Mouse (Mus musculus) G1E-ER4 (cell line): Measurements from ENCODE around the gene Tfip11. TPM values are rescaled to one million over a fixed set of nuclear protein-coding genes. Genes with fewer than 3 reads are reported as not detected.

Experiments used
- GATA1 ChIP-seq: IDR thresholded peaks from one replicate; pipeline ENCODE4 v1.8.0; 2012; ENCODE audit warnings: low read length, inconsistent platforms
- polyA plus RNA-seq: library from polyadenylated mRNA; stranded (reverse); fragments of >175 nt; gene quantifications from 2 replicates; pipeline ENCODE4 v1.2.3, GENCODE M21; 2012

Tfip11 gene
- 67.1 and 67.3 TPM in 2 replicates for polyA plus RNA-seq

DNA sequence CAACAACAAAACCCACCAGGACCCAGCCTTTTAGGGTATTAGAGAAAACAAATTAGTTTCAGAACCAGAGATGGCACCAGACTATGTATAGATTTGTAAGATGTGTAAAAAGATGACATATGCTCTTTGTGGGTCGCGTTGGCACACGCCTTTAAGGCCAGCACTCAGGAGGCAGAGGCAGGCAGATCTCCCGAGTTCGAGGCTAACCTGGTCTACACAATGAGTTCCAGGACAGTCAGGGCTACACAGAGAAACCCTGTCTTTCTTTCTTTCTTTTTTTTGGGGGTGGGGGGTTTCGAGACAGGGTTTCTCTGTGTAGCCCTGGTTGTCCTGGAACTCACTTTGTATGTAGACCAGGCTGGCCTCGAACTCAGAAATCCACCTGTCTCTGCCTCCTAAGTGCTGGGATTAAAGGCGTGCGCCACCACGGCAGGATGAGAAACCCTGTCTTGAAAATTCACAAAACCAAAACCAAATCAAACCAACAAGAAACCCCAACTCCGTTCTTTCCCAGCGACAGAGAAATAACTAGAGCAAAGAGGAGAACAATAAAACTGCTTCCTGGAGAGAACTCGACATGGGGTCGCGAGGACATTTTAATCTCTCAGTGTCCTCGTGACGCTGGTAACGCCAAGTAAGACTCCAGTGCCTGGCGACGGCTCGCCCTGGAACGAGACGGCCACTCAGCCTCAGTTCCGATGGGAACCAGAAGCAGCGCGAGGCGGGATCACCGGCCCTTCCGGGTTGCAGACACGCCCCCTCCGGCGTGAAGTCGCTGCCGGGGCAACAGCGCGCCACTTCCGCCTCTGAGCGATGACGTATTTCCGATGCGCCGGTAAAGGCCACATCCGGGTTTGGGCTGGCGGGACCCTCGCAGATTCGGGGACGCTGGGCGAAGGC, at the start of gene Tfip11:
Gene Tfip11 (plus strand): TSS at position 813 of the 900 bp plus-strand sequence.
- TF ChIP-seq GATA1: no peak

DNA sequence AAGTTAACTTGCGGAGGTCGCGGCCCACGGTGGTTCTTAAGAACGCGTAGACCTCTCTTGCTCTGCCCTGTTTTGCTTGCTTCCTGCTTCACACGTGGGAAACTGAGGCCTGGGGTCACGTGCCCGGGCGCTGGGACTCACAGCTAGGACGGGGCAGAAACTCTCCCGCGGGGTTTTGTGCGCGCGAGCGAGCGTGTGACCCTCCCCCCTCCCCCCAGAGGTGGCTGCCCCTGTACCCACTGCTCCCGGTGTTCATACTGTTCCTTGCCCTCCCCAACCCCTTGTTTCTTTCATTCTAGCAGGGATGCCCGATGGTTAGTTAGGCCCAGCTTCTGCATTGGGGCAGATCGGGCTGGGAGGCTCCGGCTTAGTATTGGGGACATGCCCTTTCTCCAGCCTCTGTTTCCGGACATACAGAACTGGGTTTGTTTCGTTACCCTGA, 49.2 kb upstream of the Tfip11 start:
- TF ChIP-seq GATA1: no peak

DNA sequence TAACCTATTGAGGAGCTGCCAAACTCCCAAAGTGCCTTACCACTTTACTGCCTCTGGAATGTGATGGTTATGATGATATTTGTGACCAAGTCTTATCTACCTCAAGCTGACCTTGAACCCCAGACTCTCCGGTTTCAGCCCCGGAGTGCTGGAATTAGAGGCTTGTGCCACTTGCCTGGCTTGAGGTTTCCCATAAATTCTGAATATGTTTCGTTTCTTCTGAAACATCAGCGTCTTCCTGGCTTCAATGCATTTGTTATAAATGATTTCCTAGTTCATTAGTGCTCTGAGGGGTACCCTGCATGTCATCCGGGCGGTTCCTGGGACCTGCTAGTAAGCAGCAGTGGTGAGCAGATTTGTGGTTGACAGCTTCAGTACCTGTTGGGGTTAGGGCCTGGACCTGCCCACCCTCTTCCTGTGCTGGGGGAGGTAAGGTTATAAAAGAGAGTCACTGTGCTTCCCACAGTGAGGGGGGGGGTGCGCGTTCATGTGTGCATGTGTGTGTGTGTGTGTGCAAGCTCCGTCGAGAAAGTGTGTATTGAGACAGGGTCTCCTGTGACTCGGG, 48.2 kb upstream of the Tfip11 start:
- no peak for TF ChIP-seq GATA1

DNA sequence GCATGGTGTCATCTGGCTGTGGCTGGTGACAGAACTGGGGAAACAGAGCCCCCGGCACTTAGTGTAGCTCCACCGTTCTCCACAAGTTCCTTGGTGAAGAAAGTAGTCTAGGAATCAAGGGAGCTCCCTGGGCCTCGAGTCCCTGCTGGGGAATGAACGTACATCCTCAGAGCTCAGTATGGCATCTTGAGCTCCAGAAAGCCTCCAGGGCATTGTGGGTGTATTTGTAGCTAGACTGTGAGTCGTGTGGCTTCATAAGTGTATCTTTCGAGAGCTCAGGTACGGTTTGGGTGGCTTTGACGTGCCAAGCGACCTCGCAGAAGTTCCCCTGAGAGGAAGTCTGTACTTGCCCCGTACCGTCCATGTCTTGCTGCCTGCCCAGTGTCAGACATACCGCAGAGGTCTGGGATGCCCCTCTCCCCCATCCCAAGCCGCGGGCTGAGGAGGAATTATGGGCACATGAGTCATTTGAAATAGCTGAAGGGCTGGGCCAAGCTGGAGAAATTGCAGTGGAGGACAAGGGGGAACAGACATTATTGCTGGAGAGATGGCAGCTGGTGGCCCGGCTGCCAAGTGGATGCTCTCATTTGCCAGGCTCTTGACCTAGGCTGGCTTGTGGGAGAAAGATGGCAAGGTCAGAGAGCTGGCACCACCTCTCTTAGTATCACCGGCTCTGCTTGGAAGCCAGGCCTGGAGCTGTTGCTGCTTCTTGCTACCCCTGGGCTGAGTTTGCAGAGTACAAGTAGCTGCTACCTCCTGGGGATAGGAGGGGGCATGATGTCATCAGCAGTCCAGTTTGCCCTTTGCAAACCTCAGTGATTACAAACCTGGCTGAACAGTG, 46.8 kb upstream of the Tfip11 start:
- TF ChIP-seq GATA1: no peak

DNA sequence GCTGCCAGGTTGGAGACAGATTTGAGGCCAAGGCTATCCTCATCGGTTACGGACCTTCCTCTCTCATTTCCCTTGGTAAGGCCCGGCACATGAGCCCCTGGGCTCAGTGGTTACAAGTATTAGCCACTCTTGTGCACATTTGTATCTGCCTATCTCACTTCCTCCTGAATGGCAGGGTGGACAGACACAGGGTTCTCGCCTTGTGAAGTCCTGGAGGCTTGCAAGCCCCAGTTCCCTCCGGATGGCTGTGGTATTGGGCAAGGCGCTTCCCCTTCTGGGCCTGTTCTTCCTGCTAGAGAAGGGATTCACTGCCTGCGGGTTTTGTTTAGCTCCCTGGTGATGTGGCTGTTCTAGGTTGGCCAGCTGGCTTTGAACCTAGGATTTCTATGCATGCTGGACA, 46.0 kb upstream of the Tfip11 start:
- no peak for TF ChIP-seq GATA1

DNA sequence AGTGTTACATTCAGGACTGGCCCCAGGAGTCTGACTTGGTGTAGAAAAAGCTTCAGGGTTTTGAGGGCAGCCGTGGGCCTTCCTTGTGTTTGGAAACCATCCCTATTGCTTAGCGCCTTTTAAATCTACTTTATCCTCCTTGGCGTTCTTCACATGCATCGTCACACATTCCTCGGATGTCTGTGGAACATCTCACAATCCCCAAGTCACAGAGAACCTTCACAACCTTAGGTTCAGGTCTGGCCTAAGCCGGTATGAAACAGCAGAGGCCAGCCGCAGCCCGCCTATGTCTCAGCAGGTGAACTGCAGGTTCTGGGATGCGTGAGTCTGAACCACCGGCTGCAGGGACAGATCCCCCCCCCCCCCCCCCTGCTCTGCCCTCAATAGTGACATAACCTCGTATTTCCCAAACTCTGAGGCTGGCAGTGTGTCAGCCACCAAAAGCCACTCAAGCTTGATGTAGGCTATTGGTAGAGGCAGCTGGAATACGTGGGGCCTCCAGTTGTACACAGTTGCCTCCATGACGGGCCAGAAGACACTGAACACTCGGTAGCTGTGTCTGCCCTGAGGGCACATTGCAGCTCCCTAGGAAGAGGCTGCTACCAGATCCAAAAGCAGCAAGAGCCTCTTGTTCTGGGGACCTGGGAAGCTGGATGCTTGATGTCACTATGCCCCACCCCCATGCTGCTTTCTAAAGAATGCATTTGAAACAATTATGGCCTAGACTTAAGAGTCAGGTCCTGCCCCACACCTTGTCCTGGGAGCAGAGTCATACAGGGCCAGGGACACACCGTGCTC, 45.1 kb upstream of the Tfip11 start:
- TF ChIP-seq GATA1: no peak

DNA sequence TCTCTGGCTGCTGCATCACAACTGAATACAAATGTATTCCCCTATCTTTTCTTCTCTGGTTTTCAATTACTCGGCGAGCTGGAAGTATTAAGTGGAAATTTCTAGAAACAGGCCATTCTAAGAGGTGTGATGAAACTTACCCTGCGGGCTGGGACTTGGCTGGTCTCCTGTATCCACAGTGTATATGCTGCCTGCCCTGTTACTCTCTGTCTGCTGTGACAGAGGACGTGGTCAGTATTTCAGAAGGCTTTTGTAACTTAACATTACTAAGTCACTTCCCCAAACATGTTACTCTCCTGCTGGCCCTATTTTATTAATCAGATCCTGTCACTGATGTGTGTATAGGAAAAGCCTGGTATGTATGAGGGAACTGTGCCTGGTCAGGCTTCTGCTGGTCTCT, 44.5 kb upstream of the Tfip11 start:
- TF ChIP-seq GATA1: no peak

DNA sequence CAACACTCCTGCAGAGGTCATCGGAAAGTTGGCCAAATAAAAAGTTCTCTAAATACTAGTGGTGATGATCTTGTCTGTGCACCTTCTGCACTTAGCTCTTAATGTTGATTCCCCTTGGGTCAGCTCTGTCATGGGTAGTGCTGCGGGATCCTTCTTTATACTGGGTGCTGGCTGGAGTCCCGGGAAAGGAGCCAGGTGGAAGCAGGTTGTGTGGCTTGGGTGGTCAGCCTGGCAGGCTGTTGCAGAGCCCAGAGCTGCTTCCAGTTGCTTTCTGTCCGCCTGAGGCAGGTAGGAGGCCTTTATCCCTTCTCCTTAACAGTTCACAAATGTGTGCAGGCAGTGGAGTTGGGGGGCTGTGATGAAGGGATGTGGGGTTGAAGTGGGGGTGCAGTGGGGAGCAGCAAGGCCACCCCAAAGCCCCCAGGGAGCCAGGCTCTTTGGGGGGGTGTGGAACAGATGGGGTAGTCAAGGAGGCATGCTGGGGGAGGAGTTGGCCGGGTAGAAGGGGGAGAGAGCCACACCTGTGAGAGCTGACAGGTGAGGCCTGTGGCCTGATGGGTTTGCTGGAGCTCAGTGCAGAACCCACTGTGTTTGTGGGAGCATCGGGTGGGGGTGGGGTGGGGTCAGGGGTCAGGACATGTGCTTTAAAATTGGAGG, 43.9 kb upstream of the Tfip11 start:
- no peak for TF ChIP-seq GATA1

DNA sequence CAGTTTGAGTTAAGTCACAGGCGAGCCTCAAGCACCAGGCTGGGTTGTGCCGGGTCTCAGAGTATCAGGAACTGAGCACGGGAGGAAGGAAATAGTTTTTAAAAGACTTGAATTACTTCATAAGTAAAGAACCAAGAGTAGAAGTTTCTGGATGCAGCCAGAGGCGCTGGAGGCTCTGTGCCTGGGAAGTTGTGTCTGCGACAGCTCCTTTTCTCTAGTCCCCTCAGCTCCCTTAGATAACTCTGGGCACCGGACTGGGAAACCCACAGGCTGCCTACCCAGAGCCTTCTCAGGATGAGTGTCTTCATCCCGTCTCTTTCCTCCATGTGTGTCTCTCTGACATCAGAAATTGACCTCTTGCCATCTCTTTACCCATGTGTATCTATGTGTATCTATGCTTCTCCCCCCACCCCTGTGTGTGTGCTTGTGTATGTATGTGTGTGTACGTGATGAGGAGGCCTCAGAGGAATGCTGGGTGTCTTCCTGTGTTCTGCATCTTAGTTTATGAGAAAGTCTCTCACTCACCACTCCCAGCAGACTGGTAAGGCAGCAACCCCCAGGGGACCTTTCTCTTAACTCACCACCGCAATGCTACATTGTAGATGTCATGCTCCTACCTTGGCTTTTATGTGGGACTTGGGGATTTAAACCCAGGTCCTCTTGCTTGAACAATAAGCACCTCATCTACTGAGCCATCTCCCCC, 43.2 kb upstream of the Tfip11 start:
- TF ChIP-seq GATA1: no peak

DNA sequence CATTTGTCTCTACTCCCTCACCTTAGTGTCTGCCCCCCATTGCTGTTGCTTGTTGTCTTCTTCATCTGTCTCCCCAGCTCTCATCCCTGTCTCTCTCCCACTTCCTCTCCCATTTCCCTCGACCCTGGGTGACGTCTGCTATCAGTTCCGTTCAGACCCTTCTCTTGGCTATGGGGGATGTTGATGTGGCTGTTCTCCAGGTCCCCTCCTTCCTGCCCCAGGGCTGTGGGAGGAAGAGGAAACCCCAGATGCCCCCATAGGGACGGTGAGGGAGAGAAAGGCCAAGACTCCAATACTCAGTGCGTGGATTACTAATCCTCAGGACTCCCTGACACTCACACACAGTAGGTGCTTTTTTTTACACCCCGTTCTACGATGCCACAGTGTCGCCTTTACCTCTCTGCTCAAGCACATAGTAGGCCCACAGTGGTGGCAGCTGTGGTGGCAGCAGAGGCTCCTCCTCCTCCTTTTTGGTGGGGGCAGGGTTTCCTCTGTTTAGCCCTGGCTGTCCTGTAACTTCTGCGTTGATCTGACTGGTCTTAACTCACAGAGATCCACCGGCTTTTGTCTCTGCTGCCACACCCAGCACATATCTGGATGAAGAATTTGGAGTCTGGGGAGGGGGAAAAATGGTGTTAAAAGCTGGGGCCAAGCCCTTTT, 42.5 kb upstream of the Tfip11 start:
- no peak for TF ChIP-seq GATA1

DNA sequence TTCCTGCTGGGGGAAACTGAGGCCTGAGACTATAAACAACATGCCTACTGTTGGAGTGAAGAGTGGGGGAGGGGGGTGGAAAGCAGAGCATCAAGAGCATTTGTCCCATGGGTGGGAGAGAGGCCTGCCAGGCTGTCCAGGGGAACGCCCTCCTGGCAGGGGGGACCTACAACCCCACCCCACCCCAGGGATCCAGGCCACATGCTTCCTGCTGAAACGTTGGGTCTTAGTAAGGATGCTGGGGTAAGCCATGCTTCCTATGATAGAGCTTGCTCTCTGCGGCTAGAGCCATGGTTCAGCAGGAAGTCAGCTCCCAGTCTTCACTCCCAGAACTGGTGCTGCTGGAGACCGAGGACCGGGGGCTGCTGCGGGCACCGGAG, 42.0 kb upstream of the Tfip11 start:
- TF ChIP-seq GATA1: no peak

DNA sequence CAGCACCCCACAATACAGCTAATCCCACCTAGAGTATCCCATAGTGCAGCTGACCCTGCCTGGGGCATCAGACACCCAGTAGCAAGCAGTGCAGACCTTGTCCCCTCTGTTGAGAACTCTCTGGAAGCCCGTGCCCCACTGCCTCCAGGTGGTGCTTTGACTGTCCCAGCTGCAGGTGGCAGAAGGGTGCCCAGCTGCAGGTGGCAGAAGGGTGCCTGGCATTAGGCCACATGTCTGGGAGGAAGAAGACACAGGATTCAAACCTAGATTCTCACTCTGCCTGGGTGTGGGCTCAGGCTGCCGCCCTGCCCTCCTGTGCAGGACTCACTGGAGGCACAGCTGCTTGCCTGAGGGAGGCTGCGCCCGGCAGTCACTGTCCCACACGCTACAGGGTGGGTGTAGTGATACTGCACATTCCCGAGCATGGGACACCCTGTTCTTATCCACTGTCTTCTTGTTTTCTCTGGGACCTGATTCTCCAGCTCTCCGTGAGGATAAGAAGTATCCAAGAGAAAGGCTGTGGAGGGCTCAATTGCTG, 40.5 kb upstream of the Tfip11 start:
- no peak for TF ChIP-seq GATA1

DNA sequence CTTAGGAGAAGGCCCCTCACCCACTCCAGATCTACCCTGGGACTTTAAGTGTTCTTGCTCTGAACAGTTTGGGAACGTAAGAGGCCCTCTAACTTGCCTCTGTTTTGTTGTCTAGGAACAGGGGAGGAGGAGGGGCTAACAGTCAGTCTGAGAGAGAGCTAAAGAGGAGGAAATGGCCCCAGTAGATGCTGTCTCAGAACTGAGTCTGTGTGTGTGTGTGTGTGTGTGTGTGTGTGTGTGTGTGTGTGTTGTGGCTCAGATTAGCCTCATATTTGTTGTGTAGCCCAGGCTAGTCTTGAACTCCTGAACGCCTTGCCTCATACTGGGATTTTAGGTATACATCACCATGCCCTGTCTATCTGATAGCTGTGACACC, 39.6 kb upstream of the Tfip11 start:
- no peak for TF ChIP-seq GATA1
